Mouse (Mus musculus): ENCODE data around the gene Tsc22d2. TPM values are rescaled to one million over a fixed set of nuclear protein-coding genes. Genes with fewer than 3 reads are reported as not detected.

Tsc22d2 gene
- polyA plus RNA-seq, 1 experiment from 2014 or later, result 13.0 TPM

GRCm38 (mm10) chr3:58478755-58479455, 64.4 kb downstream of the Tsc22d2 start:
- H3K4me1 ChIP-seq (replicated peaks; ENCODE audit: control insufficient read depth, insufficient read depth), result no peaks in the 10 kb centered on the region
- no peak overlapping the region for H3K4me3 ChIP-seq (ENCODE audit: low read depth, low read length)
- no peak overlapping the region for H3K27ac ChIP-seq (replicated peaks)
- ATAC-seq (ENCODE audit: low FRiP score, low TSS enrichment), result no peak
- TF ChIP-seq CTCF (IDR thresholded peaks at IDR 0.05; ENCODE audit: low read depth) (no peak), EP300 (optimal IDR thresholded peaks at IDR 0.05) (no peak)
- H3K36me3 ChIP-seq (ENCODE audit: control insufficient read depth, insufficient read depth, low read length), result no peaks in the 10 kb centered on the region
- no peak overlapping the region for H3K4me2 ChIP-seq (replicated peaks; ENCODE audit: low read depth)
- no peaks in the 10 kb centered on the region for H3K27me3 ChIP-seq (ENCODE audit: control insufficient read depth, insufficient read depth, low read length)
- H3K9ac ChIP-seq (ENCODE audit: low read length), result no peak overlapping the region
- DNase-seq (ENCODE audit: low spot score), result no peak
- 85% methylated on average over 2 of the region's 2 CpGs for WGBS
- H3K9me3 ChIP-seq (ENCODE audit: control insufficient read depth, low read length), result no peaks in the 10 kb centered on the region

DNA sequence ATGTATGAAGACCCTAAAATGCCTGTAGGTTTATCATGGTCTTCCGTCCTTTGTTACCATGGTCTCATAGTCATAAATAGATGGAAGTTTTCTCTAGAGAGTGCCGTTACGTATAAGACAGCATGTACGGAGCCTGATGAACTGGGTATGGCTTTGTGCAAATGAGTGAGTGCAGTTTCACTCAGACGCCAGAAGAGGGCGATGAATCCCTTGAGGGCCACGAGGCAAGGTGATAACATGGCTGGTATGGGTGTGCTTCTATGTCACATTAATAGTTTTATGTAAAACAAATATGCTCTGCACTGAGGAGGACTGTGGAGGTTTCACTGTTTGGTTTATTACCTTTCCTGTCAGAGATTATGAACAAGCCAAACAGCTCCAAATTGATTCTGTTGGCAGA, 71.4 kb downstream of the Tsc22d2 start:
- ATAC-seq (ENCODE audit: low FRiP score, low TSS enrichment) (no peak), DNase-seq (ENCODE audit: low spot score) (no peak)
- H3K4me3 ChIP-seq (ENCODE audit: low read depth, low read length), result no peak overlapping the region
- H3K4me2 ChIP-seq (replicated peaks; ENCODE audit: low read depth), result no peak overlapping the region
- no peaks in the 10 kb centered on the region for H3K9me3 ChIP-seq (ENCODE audit: control insufficient read depth, low read length)
- 68% methylated on average over 7 of the region's 7 CpGs for WGBS
- H3K27ac ChIP-seq (replicated peaks), result no peak overlapping the region
- H3K27me3 ChIP-seq (ENCODE audit: control insufficient read depth, insufficient read depth, low read length), result no peaks in the 10 kb centered on the region
- H3K9ac ChIP-seq (ENCODE audit: low read length), result no peak overlapping the region
- TF ChIP-seq EP300 (optimal IDR thresholded peaks at IDR 0.05), result no peak
- peak; percentile 61 for TF ChIP-seq CTCF (IDR thresholded peaks at IDR 0.05; ENCODE audit: low read depth)
- H3K36me3 ChIP-seq (ENCODE audit: control insufficient read depth, insufficient read depth, low read length), result no peaks in the 10 kb centered on the region
- H3K4me1 ChIP-seq (replicated peaks; ENCODE audit: control insufficient read depth, insufficient read depth), result no peaks in the 10 kb centered on the region

DNA sequence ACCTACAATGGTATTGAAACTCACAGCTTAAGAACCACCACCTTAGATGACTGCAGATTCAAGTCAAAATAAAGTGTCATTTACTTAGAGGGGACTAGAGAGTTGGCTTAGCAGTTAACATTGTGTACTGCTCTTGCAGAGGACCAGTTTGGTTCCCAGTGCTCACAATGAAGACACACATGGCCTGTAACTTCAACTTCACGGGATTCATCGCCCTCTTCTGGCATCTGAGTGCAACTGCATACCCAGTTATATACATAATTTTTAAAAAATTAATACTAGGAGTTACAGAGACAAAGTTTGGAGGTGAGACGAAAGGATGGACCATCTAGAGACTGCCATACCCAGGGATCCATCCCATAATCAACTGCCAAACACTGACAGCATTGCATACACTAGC, 72.6 kb downstream of the Tsc22d2 start:
- H3K4me1 ChIP-seq (replicated peaks; ENCODE audit: control insufficient read depth, insufficient read depth), result no peaks in the 10 kb centered on the region
- no peaks in the 10 kb centered on the region for H3K9me3 ChIP-seq (ENCODE audit: control insufficient read depth, low read length)
- WGBS, result 71% methylated on average over 3 of the region's 3 CpGs
- no peaks in the 10 kb centered on the region for H3K27me3 ChIP-seq (ENCODE audit: control insufficient read depth, insufficient read depth, low read length)
- no peak overlapping the region for H3K4me3 ChIP-seq (ENCODE audit: low read depth, low read length)
- ATAC-seq (ENCODE audit: low FRiP score, low TSS enrichment), result no peak
- no peak overlapping the region for H3K27ac ChIP-seq (replicated peaks)
- TF ChIP-seq CTCF (IDR thresholded peaks at IDR 0.05; ENCODE audit: low read depth), result peak; percentile 50
- no peak for TF ChIP-seq EP300 (optimal IDR thresholded peaks at IDR 0.05)
- H3K36me3 ChIP-seq (ENCODE audit: control insufficient read depth, insufficient read depth, low read length), result no peaks in the 10 kb centered on the region
- no peak overlapping the region for H3K4me2 ChIP-seq (replicated peaks; ENCODE audit: low read depth)
- no peak for DNase-seq (ENCODE audit: low spot score)
- no peak overlapping the region for H3K9ac ChIP-seq (ENCODE audit: low read length)

DNA sequence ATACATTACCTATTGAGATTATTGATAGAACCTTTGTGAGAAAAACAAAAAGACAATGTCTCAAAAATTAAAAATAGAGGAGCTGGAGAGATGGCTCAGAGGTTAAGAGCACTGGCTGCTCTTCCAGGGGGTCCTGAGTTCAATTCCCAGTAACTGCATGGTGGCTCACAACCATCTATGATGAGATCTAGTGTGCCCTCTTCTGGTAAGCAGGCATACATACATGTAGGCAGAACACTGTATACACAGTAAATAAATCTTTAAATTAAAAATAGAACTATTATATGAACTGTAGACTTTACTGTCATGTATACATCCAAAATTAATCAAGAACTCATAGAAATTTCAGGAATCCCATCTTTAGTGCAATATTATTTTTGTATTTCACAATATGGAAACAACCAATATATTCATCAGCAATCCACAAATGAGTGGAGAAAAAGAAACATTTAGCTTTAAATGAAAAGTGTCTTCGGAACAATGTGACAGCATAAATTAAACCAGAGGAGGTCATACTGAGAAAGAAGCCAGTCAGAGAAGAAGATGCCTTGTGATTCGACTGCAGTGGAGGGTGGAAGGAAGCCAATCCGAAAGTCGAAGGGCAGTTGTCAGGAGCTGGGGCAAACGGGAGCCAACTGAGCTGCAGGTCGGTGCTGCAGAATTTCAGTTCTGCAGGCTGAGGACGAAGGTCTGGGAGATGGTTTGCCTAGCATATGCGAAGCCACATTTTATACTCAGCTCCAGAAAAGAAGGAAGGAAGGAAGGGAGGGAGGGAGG, 73.7 kb downstream of the Tsc22d2 start:
- WGBS, result 70% methylated on average over 8 of the region's 8 CpGs
- no peak overlapping the region for H3K27ac ChIP-seq (replicated peaks)
- no peaks in the 10 kb centered on the region for H3K4me1 ChIP-seq (replicated peaks; ENCODE audit: control insufficient read depth, insufficient read depth)
- ATAC-seq (ENCODE audit: low FRiP score, low TSS enrichment) (no peak), DNase-seq (ENCODE audit: low spot score) (no peak)
- no peak overlapping the region for H3K4me3 ChIP-seq (ENCODE audit: low read depth, low read length)
- TF ChIP-seq EP300 (optimal IDR thresholded peaks at IDR 0.05), result no peak
- peak; percentile 54 for TF ChIP-seq CTCF (IDR thresholded peaks at IDR 0.05; ENCODE audit: low read depth)
- no peaks in the 10 kb centered on the region for H3K27me3 ChIP-seq (ENCODE audit: control insufficient read depth, insufficient read depth, low read length)
- H3K36me3 ChIP-seq (ENCODE audit: control insufficient read depth, insufficient read depth, low read length), result no peaks in the 10 kb centered on the region
- no peak overlapping the region for H3K4me2 ChIP-seq (replicated peaks; ENCODE audit: low read depth)
- H3K9me3 ChIP-seq (ENCODE audit: control insufficient read depth, low read length), result no peaks in the 10 kb centered on the region
- no peak overlapping the region for H3K9ac ChIP-seq (ENCODE audit: low read length)

- no peaks in the 10 kb centered on the region for H3K36me3 ChIP-seq (ENCODE audit: control insufficient read depth, insufficient read depth, low read length)
- H3K4me2 ChIP-seq (replicated peaks; ENCODE audit: low read depth), result no peak overlapping the region
- no peaks in the 10 kb centered on the region for H3K27me3 ChIP-seq (ENCODE audit: control insufficient read depth, insufficient read depth, low read length)
- no peak overlapping the region for H3K4me3 ChIP-seq (ENCODE audit: low read depth, low read length)
- H3K9me3 ChIP-seq (ENCODE audit: control insufficient read depth, low read length), result no peaks in the 10 kb centered on the region
- no peak overlapping the region for H3K9ac ChIP-seq (ENCODE audit: low read length)
- DNase-seq (ENCODE audit: low spot score), result no peak
- ATAC-seq (ENCODE audit: low FRiP score, low TSS enrichment), result no peak
- 67% methylated on average over 7 of the region's 7 CpGs for whole genome bisulfite sequencing
- peak; percentile 76 for TF ChIP-seq CTCF (IDR thresholded peaks at IDR 0.05; ENCODE audit: low read depth)
- no peak for TF ChIP-seq EP300 (optimal IDR thresholded peaks at IDR 0.05)
- H3K27ac ChIP-seq (replicated peaks), result no peak overlapping the region
- no peaks in the 10 kb centered on the region for H3K4me1 ChIP-seq (replicated peaks; ENCODE audit: control insufficient read depth, insufficient read depth)
Observed at GRCm38 (mm10) chr3:58490787-58491186, 76.3 kb downstream of the Tsc22d2 start.

- no peak for ATAC-seq (ENCODE audit: low FRiP score, low TSS enrichment)
- TF ChIP-seq CTCF (IDR thresholded peaks at IDR 0.05; ENCODE audit: low read depth) (no peak), EP300 (optimal IDR thresholded peaks at IDR 0.05) (no peak)
- 77% methylated on average over 4 of the region's 4 CpGs for WGBS
Observed at GRCm38 (mm10) chr3:58493621-58494020, 79.1 kb downstream of the Tsc22d2 start.

More at GRCm38 (mm10) chr3:58493621-58494020, 79.1 kb downstream of the Tsc22d2 start:
- no peaks in the 10 kb centered on the region for H3K36me3 ChIP-seq (ENCODE audit: control insufficient read depth, insufficient read depth, low read length)
- H3K27me3 ChIP-seq (ENCODE audit: control insufficient read depth, insufficient read depth, low read length), result no peaks in the 10 kb centered on the region
- no peak overlapping the region for H3K4me3 ChIP-seq (ENCODE audit: low read depth, low read length)
- DNase-seq (ENCODE audit: low spot score), result no peak
- H3K4me2 ChIP-seq (replicated peaks; ENCODE audit: low read depth), result no peak overlapping the region
- H3K27ac ChIP-seq (replicated peaks), result no peak overlapping the region
- H3K9ac ChIP-seq (ENCODE audit: low read length), result no peak overlapping the region
- no peaks in the 10 kb centered on the region for H3K9me3 ChIP-seq (ENCODE audit: control insufficient read depth, low read length)
- no peaks in the 10 kb centered on the region for H3K4me1 ChIP-seq (replicated peaks; ENCODE audit: control insufficient read depth, insufficient read depth)

Data from stomach, postnatal 0 days (tissue).